Mouse (Mus musculus): ENCODE measurements around the gene Mllt11. TPM values are rescaled to one million over a fixed set of nuclear protein-coding genes. Genes with fewer than 3 reads are reported as not detected.

The Mllt11 gene
- polyA plus RNA-seq, 1 experiment from 2014 or later: 653 TPM

DNA sequence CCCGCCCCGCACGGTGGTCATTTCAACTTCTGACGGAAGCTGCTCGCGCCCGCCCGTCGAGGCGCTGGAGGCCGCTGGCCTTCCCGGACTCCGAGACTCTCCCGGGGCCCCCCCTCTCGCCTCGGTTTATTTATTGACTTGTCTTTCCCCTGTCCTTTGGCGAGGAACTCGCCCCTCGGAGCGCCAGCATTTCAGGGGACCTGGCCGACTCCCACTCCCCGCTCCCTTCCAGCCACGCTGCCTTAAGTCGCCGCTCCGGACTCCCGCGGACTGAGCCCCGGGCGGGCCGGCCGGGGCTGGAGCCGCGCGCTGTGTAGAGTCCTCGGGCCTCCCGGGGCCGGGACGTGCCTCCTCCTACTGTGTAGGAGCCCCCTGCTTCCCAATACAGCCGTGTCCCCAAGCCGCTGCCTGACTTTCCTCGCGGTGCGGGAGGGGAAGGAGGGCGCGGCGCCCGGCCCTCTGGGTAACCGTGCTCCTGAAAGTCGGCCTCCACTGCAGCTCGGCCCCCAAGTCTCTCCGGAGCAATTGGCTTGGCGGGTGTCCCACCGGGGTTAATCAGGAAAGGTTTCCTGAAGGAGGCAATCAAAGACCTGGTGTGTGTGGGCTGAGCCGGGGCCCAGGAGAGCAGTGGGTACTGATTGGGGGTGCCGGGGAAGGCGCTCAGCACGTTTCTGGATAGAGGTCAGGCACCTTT, 58.6 kb downstream of the Mllt11 start:
- peak overlapping the region; percentile 26; the same call in 1 of the 2 replicates for H3K4me2 ChIP-seq (ENCODE audit: low read depth, low read length)
- no peak overlapping the region for H3K27ac ChIP-seq (ENCODE audit: low read depth, low read length)
- H3K4me3 ChIP-seq (ENCODE audit: low read depth, low read length): peak overlapping the region; percentile 7; the same call in 1 of the 2 replicates
- 7% methylated on average over 53 of the region's 58 CpGs for WGBS
- H3K27me3 ChIP-seq (ENCODE audit: control insufficient read depth, insufficient read depth, low read length): peaks cover 18% of the 10 kb centered on the region
- H3K4me1 ChIP-seq (ENCODE audit: control insufficient read depth, insufficient read depth, low read length): peaks cover 9% of the 10 kb centered on the region; the same call in 1 of the 2 replicates
- peaks cover 47% of the 10 kb centered on the region for H3K36me3 ChIP-seq (ENCODE audit: control insufficient read depth, insufficient read depth, low read length)
- H3K9me3 ChIP-seq (ENCODE audit: control insufficient read depth, low read length): no peaks in the 10 kb centered on the region
- H3K9ac ChIP-seq (replicated peaks; ENCODE audit: low read depth, low read length): 0 out of 2 replicates have a peak overlapping the region, but pooled peaks have one; percentile 25
- peak; percentile 38; the same call in 1 of the 2 replicates for ATAC-seq (ENCODE audit: low read depth)

DNA sequence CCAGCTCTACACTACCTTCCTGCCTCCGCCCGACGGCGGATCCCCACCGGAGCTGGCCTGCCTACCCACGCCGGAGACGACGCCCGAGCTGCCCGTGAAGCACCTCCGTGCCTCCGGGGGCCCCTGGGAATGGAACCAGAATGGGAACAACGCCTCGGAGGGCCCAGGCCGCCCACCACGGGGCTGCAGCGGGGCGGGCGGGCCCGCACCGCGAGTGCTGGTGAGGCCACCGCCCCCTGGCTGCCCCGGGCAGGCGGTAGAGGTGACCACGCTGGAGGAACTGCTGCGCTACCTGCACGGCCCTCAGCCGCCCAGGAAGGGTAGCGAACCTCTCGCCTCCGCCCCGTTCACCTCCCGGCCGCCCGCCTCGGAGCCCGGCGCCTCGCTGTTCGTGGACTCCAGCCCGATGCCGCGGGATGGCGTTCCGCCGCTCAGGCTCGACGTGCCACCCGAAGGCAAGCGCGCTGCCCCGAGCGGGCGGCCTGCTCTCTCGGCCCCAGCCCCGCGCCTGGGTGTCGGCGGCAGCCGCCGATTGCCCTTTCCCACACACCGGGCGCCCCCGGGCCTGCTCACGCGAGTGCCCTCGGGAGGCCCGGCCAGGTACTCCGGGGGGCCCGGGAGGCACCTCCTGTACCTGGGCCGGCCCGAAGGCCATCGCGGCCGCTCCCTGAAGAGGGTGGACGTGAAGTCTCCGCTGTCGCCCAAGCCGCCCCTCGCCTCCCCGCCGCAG, 59.3 kb downstream of the Mllt11 start:
- Histone ChIP-seq H3K27me3 (ENCODE audit: control insufficient read depth, insufficient read depth, low read length) (peaks cover 19% of the 10 kb centered on the region), H3K4me2 (ENCODE audit: low read depth, low read length) (no peak overlapping the region), H3K4me3 (ENCODE audit: low read depth, low read length) (no peak overlapping the region), H3K9me3 (ENCODE audit: control insufficient read depth, low read length) (no peaks in the 10 kb centered on the region), H3K27ac (ENCODE audit: low read depth, low read length) (no peak overlapping the region), H3K36me3 (ENCODE audit: control insufficient read depth, insufficient read depth, low read length) (peaks cover 54% of the 10 kb centered on the region), H3K9ac (replicated peaks; ENCODE audit: low read depth, low read length) (no peak overlapping the region), H3K4me1 (ENCODE audit: control insufficient read depth, insufficient read depth, low read length) (peaks cover 9% of the 10 kb centered on the region; the same call in 1 of the 2 replicates)
- ATAC-seq (ENCODE audit: low read depth): no peak
- WGBS: 16% methylated on average over 78 of the region's 84 CpGs

DNA sequence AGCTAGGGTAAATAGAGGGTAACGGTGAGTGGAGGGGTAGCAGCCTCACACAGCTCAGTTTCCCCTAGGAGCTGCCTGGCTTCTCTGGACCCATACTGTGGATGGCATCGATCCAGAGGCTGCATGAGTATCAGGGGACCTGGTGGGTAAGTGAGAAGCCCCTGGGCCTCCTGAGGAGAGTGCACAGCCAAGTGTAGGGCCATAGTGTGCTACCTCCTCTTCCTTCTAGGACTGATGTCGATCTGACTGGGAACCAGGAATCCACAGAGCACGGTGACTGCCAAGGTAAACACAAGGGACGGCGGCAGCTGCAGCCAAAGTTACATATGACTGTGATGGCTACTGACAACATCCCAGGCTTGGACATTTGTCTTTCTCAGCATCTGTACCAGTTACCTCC, 60.9 kb downstream of the Mllt11 start:
- Histone ChIP-seq H3K27ac (ENCODE audit: low read depth, low read length) (no peak overlapping the region), H3K27me3 (ENCODE audit: control insufficient read depth, insufficient read depth, low read length) (peaks cover 19% of the 10 kb centered on the region), H3K4me3 (ENCODE audit: low read depth, low read length) (no peak overlapping the region), H3K36me3 (ENCODE audit: control insufficient read depth, insufficient read depth, low read length) (peaks cover 69% of the 10 kb centered on the region), H3K9ac (replicated peaks; ENCODE audit: low read depth, low read length) (no peak overlapping the region), H3K4me1 (ENCODE audit: control insufficient read depth, insufficient read depth, low read length) (peaks cover 9% of the 10 kb centered on the region; the same call in 1 of the 2 replicates), H3K4me2 (ENCODE audit: low read depth, low read length) (no peak overlapping the region), H3K9me3 (ENCODE audit: control insufficient read depth, low read length) (no peaks in the 10 kb centered on the region)
- ATAC-seq (ENCODE audit: low read depth): no peak
- 81% methylated on average over 6 of the region's 6 CpGs for WGBS

DNA sequence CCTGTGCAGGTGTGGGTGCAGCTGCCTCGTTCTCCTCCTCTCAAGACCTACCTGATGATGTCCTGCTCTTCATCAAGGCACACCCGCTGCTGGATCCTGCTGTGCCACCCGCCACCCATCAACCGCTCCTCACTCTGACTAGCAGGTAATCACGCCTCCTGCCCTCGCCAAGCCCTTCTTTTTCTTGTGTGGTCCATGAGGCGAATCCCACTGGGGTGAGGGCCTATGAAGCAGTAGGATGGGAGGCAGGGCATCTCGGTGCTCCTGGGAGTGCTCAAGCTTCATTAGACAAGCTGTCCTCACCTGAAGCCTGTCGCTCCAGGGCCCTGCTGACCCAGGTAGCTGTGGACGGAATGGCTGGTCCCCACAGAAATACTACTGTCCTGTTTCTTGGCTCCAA, 62.0 kb downstream of the Mllt11 start:
- H3K27ac ChIP-seq (ENCODE audit: low read depth, low read length): no peak overlapping the region
- no peak for ATAC-seq (ENCODE audit: low read depth)
- no peak overlapping the region for H3K9ac ChIP-seq (replicated peaks; ENCODE audit: low read depth, low read length)
- H3K4me3 ChIP-seq (ENCODE audit: low read depth, low read length): no peak overlapping the region
- H3K4me2 ChIP-seq (ENCODE audit: low read depth, low read length): no peak overlapping the region
- 90% methylated on average over 10 of the region's 10 CpGs for WGBS
- H3K4me1 ChIP-seq (ENCODE audit: control insufficient read depth, insufficient read depth, low read length): peaks cover 9% of the 10 kb centered on the region; the same call in 1 of the 2 replicates
- H3K9me3 ChIP-seq (ENCODE audit: control insufficient read depth, low read length): no peaks in the 10 kb centered on the region
- H3K27me3 ChIP-seq (ENCODE audit: control insufficient read depth, insufficient read depth, low read length): peaks cover 19% of the 10 kb centered on the region
- peaks cover 79% of the 10 kb centered on the region for H3K36me3 ChIP-seq (ENCODE audit: control insufficient read depth, insufficient read depth, low read length)

Other genes starting within 250 kb of the Mllt11 start
- gene Zfp687, start 216.7 kb downstream of the Mllt11 start, polyA plus RNA-seq (2014; fragmentation: Nextera tagmentation; extraction: Ambion mirVana): 15.4 and 17.2 TPM in 2 replicates
- gene Psmd4, start 189.6 kb downstream of the Mllt11 start, polyA plus RNA-seq (2014; fragmentation: Nextera tagmentation; extraction: Ambion mirVana): 252 and 260 TPM in 2 replicates
- 11.5 and 12.2 TPM in 2 replicates for gene Pip5k1a, start 125.2 kb downstream of the Mllt11 start, polyA plus RNA-seq (2014; fragmentation: Nextera tagmentation; extraction: Ambion mirVana)
- gene Vps72, start 121.1 kb downstream of the Mllt11 start, polyA plus RNA-seq (2014; fragmentation: Nextera tagmentation; extraction: Ambion mirVana): 157 and 160 TPM in 2 replicates
- gene Tmod4, start 107.7 kb downstream of the Mllt11 start, polyA plus RNA-seq (2014; fragmentation: Nextera tagmentation; extraction: Ambion mirVana): 0.72 and 0.98 TPM in 2 replicates
- gene Scnm1, start 98.2 kb downstream of the Mllt11 start, polyA plus RNA-seq (2014; fragmentation: Nextera tagmentation; extraction: Ambion mirVana): 80.8 and 96.9 TPM in 2 replicates
- 36.8 and 37.3 TPM in 2 replicates for gene Lysmd1, start 98.1 kb downstream of the Mllt11 start, polyA plus RNA-seq (2014; fragmentation: Nextera tagmentation; extraction: Ambion mirVana)
- 2.1 and 4.1 TPM in 2 replicates for gene Tnfaip8l2, start 89.8 kb downstream of the Mllt11 start, polyA plus RNA-seq (2014; fragmentation: Nextera tagmentation; extraction: Ambion mirVana)
- gene Sema6c, start 71.7 kb downstream of the Mllt11 start, polyA plus RNA-seq (2014; fragmentation: Nextera tagmentation; extraction: Ambion mirVana): 26.0 and 26.6 TPM in 2 replicates
- gene Gabpb2, start 14.3 kb downstream of the Mllt11 start, polyA plus RNA-seq (2014; fragmentation: Nextera tagmentation; extraction: Ambion mirVana): 3.4 and 4.7 TPM in 2 replicates
- gene Cdc42se1, start 3.4 kb downstream of the Mllt11 start, polyA plus RNA-seq (2014; fragmentation: Nextera tagmentation; extraction: Ambion mirVana): 48.7 and 61.6 TPM in 2 replicates
- 0.23 and 0.31 TPM in 2 replicates for gene Gm128, start 9.4 kb upstream of the Mllt11 start, polyA plus RNA-seq (2014; fragmentation: Nextera tagmentation; extraction: Ambion mirVana)
- gene Bnipl, start 19.0 kb upstream of the Mllt11 start, polyA plus RNA-seq (2014; fragmentation: Nextera tagmentation; extraction: Ambion mirVana): 0.28 TPM in 1 of 2 replicates, not detected in the other
- 37.2 and 47.3 TPM in 2 replicates for gene Mindy1, start 49.2 kb upstream of the Mllt11 start, polyA plus RNA-seq (2014; fragmentation: Nextera tagmentation; extraction: Ambion mirVana)
- 59.1 and 66.7 TPM in 2 replicates for gene Prune1, start 49.9 kb upstream of the Mllt11 start, polyA plus RNA-seq (2014; fragmentation: Nextera tagmentation; extraction: Ambion mirVana)
- 0.18 and 0.28 TPM in 2 replicates for gene Anxa9, start 75.0 kb upstream of the Mllt11 start, polyA plus RNA-seq (2014; fragmentation: Nextera tagmentation; extraction: Ambion mirVana)
- 75.0 and 85.1 TPM in 2 replicates for gene Cers2, start 82.6 kb upstream of the Mllt11 start, polyA plus RNA-seq (2014; fragmentation: Nextera tagmentation; extraction: Ambion mirVana)
- 50.4 and 54.3 TPM in 2 replicates for gene Setdb1, start 125.0 kb upstream of the Mllt11 start, polyA plus RNA-seq (2014; fragmentation: Nextera tagmentation; extraction: Ambion mirVana)
- gene 4930558C23Rik, start 170.7 kb upstream of the Mllt11 start, polyA plus RNA-seq (2014; fragmentation: Nextera tagmentation; extraction: Ambion mirVana): not detected in 2 replicates
- gene Arnt, start 202.2 kb upstream of the Mllt11 start, polyA plus RNA-seq (2014; fragmentation: Nextera tagmentation; extraction: Ambion mirVana): 12.5 and 18.6 TPM in 2 replicates